Mouse (Mus musculus) frontal cortex, postnatal 25 days (tissue): Measurements from ENCODE around the gene Flnb.

Experiments
- DNase-seq, 2 experiments: peaks; one replicate each; pipeline ENCODE4 v3.0.0; 2022; ENCODE audit warnings: low spot score in 2 of 2

The Flnb gene

DNA sequence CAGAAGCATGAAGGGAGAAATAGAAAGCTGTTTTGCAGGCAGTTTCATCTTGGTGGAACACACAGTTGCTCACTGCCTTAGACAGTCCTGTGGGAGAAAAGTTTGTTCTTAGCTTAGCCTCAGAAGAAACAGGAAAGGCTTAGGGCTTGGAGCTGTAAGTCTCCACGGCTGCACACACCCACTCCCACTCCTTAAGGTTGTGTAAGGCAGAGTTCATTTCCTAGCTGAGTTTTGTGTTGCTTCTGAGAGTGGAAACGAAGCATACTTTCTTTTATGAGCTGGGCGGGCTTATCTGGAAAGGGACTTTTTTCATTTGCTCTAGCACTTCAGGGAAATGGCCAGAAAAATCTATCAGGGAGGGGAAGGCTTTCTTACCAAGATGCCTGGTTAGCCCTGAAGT is 82.2 kb downstream of the Flnb start:
- DNase-seq, result no peak

DNA sequence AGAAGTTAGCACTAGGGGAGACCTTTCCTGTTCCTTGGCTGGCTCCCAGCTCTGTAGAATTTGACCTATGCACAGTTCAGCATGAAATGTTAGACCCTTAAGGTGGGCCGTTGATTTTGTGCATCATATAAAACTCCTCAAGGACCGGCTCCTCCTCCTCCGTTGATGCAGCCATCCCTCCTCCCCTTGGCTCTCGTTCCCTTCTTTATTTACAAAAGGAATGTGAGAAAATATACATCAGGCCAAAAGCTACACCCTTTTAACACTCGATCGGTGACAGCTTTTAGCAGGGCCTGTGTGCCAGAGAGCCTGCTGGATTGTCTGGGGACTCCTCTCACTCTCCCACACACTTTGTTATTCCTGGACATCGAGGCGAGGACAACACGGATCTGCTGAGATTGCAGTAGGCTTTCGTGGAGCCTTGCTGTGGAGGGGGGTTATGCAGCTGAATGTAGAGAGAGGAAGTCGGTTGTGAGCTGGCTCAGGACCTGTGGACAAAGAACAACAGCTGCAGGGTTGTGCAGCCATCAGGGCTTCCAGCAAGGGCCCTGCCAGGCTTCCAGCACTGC is 82.8 kb downstream of the Flnb start:
- peak; percentile 31 to 35 for DNase-seq

DNA sequence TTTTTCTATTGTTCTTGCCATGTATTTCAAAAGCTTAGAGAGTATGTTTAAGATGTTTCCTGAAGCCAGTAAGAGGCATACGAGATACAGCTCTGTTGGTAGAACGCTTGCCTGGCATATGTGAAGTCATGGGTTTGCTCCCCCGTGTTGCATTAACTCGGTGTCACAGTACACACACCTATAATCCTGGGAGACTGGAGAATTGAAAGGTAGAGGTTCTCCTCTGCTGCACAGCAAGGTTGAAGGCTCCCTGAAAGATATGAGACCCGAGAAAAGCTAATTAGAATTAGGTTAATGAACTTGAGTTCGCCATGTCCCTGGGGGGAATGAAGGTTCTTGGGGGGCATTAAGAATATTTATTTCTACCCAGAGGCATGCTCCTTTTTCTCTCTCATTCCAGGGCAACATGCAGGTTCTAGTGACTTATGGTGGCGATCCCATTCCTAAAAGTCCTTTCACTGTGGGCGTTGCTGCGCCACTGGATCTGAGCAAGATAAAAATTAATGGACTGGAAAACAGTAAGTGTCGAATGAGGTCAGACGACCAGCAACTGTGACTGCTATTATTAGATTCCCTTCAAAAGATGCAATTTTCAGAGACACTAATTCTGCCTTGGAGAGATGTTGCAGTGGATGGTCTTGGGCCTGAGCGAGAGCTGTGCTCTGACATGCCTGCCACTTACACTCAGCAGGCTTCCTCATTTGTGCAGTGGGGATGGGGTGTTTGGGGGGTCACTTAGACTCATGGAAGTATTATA is 83.9 kb downstream of the Flnb start:
- no peak for DNase-seq

DNA sequence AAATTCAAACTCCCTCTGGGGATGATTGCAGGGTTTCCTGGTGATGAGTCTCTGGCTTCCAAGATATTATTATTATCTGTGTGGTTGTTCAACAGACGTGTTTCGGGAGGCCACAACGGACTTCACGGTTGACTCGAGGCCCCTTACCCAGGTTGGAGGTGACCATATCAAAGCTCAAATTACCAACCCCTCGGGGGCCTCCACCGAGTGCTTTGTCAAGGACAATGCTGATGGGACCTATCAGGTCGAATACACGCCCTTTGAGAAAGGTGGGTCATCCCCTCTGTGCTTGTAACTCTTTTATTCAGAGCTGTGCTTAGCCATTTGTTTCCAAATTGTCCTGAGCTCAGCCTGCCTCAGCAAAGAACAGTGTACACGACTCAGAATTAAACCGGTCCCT is 89.3 kb downstream of the Flnb start:
- DNase-seq, result no peak

DNA sequence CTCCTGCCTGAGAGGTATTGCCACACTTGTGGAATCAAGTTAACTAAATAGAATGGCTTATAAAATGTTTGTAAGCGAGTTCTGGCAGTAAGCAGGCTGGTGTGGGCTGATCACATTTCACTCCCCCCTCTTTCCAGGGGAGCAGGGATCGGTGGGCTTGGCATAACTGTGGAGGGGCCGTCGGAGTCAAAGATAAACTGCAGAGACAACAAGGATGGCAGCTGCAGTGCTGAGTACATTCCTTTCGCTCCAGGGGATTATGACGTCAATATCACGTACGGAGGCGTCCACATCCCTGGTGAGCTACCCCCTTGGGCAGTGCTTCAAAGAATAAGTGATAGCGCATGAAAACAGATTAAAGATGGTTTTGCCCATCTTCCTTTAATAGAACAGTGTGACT is 91.7 kb downstream of the Flnb start:
- no peak for DNase-seq

DNA sequence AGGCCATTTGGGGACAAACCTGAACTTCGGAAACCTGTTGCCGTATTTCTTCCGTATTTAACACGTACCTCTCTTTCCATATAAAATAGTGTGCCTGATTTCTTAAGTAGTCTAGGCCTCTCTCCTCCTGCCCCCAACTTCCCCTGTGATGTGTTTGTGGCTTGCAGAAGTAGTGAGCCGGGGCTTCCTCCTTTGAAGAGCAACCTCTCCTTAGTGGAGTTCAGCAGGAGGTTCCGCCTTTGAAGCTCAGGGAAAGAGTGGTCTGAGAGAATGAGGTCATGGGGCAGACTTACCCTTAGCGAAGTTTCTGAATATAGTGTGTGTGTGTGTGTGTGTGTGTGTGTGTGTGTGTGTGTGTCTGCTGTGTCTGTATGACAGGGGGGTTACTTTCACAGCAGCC is 96.1 kb downstream of the Flnb start:
- DNase-seq, result no peak

DNA sequence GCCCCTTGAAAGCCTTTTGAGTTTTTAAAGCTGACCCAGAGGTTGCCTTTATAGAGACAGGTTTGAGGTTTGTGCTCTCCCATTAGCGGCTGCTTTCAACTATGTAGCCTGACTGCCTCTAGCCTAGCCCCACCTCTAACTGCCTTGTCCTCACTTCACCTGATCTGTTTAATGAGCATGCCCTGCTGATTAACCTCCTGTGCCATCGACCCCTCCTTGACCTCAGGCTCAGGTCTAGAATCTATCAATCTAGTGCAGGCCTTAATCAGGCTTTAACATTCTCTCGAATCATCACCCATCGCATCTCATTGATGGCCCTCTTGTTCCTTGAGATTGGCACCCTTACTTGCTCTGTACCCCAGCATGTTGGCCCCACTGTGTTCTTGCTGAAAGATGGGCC is 96.7 kb downstream of the Flnb start:
- no peak for DNase-seq

DNA sequence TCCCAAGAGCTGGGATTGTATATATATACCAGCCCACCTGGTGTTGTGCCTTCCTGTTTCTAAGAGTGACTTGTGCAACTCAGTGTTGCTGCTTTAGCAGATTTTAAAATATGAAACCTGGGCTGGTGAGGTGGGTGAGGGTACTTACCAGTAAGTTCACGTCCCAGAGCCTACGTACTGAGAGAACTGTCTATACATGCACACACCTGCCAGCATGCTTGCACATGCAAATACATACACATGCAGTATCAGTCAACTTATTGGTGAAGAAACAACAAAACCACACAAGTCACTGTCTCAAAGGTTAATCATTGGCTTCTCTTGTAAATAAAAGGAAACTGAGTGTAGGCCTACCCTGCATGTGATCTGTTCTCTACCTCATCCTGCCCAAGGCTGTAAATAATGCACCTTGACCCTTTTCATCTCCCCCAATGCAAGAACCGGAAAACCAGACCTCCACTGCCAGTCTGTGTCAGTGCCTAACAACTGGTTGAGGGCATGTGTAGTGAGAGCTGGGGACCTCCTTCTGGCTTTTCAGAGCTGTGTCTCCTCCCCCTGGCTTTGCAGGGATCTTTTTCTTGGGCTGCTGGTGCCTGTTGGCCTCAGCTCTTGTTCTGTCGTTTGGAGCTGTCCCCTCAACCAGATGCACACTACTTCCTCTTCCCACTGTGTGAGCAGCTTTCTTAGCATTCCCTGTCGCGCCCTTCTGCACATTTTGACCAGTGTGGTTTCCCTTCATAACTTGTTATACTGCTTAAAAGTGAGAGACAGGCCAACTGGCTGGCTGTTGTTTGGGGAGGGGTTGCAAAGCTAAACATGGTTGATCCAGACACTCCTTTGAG is 100.6 kb downstream of the Flnb start:
- DNase-seq, result no peak

DNA sequence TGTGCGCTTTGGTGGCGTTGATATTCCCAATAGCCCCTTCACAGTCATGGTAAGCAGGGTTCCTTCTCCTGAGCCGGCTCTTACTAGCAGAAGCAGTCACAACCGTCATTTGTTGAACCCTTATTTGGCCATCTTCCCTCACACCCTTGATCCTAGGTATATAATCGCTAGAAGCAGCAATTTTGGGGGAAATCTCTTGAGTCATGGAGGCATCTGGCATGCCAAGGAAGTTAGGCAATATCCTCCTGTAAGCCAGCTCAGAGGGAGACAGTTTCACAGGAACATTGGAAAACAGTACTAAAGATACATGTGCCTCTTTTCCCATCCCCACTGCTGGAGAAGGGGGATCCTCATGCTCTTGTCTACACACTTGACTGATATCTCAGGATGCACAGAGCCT is 101.6 kb downstream of the Flnb start:
- DNase-seq, result no peak

DNA sequence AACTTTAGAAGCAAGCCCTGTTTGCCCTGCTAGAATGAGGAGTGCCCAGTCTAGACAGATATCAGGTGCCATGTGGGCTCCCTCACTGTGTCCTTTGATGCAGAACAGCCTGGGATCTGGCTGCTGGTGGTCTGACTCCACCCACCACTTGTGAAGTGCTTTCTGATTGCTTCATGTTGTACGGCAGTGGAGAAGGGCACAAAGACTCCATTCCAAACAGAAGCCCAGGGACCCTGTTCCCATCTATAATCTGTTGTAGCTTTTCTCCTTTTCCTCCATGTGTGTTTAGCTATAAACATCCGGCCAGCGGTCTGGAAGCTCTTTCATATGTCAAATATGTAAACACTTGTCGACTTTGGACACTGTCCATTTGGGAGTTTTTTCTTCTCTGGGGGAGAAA is 102.2 kb downstream of the Flnb start:
- no peak for DNase-seq

DNA sequence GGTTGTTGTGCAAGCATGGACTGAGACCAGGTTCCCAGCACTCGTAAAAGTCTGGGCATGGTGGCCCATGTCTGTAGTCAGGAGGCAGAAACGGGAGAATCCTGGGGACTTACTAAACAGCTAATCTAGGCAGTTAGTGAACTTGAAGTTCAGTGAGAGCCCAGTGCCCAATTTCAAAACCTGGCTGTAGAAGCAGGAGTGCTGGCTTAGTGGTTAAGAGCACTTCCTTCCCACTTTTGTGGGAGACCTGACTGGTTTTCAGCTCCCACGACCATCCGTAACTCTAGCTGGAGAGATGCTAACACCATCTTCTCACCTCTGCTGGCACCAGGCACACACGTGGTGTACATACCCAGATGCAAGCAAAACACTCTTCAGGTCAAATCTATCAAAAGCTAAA is 103.7 kb downstream of the Flnb start:
- DNase-seq, result no peak

DNA sequence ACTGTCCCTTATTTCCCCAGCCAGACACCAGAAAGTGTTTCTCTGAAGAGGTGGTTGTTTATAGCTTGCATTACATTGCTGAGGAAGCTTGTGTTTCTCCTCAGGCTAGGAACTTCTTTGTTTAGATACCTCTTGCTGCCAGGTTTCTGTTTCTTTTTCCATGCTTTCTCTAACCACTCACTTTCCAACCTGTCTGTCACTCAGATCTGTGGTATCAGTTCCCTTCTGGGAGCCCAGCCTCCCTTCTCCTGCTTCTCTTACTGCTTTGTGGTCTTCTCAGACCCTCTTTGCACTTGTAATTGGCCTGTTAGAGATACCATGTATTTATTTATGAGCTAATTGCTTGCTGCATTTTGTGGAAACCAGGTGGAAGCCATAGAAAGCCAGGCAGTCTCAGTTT is 105.9 kb downstream of the Flnb start:
- no peak for DNase-seq

DNA sequence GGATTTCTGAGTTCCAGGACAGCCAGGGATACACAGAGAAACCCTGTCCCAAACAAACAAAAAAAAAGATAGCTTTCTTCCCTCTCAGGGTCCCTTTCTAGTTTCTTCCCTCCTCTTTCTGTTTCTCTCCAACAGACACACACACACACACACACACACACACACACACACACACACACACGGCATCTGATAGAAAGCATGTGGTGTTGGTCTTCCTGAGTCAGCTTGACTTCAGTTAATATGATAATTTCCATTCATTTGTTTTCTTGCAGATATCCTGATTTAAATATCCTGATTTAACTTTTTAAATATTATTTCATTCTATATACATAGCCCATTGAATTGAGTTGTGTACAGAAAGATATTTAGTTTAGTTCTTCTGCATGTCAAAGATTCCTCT is 110.6 kb downstream of the Flnb start:
- no peak for DNase-seq

DNA sequence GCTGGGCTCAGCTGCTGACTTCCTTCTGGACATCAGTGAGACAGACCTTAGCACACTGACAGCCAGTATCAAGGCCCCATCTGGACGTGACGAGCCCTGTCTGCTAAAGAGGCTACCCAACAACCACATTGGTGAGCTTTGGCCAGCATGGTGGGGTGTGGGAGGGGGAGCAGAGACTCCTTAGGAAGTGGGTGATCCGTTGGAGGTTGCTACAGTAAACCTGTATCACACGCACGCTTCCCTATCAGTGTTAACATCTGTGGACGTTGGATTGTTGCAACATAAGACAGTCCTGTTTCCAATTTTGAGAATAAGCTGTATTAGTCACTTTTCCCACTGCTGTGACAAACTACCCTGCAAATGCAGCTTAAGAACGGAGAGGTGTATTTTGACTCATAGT is 111.3 kb downstream of the Flnb start:
- DNase-seq, result no peak

DNA sequence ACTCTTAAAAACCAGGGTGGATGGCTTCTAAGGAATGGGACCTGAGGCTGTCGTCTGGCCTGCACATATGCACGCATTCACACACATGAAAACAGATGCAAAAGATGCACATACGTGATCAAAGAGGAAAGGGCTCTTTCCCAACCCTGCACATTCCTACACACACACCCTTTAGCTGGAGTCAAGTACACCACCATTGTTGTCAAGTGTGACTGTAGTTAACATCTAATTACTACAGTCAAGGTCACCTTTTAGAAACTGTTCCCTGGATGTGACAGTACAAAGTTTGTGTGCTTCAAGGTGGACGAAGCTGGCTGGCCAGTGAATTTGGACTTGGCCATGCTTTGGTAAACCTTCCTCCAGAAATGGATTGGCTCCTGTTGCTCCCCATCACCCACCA is 114.4 kb downstream of the Flnb start:
- no peak for DNase-seq

DNA sequence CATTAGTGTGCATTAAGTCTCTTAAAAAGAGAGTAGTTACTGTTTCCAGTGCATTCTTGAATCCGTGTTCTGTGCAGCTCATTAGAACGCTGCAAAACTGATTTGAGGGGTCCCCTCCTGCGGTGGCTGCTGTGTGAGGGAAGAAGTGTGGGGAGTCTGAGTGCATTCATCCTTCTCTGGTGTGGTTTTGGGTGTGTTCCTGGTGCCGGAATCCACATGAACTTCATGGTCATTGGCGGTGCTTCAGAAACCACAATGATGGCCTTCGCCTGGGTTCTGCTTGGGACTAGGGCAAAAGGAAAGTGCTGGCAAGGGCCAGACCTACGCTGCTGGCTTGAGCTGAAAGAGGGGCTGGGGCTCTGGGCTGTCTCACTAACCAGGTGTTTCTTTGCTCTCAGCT is 116.4 kb downstream of the Flnb start:
- DNase-seq, result no peak

DNA sequence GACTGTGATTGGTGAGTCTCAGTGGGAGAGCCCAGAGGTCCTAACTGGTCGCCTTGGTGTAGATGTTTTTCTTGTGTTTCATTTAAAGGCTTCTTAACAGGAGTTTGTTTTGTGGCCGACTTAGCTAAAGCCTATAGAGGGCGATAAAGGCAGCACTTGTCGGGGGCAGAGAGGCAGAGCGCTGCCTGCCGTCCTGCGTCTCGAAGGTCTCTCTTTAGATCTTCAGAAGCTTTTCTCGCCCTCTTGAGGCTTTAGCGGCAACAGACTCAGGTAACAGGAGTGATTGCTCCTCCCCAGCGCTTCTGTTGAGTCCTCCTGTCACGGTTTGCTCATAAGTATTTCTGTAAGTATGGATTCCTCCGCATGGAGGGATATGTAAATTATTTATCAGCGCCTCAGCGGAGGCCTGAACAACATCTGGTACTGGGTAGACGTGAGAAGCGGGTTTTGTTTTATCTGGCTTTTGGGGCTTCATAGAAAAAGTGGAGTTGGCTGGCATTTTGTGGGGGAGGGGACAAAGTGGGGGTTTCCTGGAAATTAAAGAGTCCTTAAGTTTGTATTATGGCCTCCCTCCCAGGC is 119.4 kb downstream of the Flnb start:
- peak in 1 of 2 experiments; percentile 23 for DNase-seq

DNA sequence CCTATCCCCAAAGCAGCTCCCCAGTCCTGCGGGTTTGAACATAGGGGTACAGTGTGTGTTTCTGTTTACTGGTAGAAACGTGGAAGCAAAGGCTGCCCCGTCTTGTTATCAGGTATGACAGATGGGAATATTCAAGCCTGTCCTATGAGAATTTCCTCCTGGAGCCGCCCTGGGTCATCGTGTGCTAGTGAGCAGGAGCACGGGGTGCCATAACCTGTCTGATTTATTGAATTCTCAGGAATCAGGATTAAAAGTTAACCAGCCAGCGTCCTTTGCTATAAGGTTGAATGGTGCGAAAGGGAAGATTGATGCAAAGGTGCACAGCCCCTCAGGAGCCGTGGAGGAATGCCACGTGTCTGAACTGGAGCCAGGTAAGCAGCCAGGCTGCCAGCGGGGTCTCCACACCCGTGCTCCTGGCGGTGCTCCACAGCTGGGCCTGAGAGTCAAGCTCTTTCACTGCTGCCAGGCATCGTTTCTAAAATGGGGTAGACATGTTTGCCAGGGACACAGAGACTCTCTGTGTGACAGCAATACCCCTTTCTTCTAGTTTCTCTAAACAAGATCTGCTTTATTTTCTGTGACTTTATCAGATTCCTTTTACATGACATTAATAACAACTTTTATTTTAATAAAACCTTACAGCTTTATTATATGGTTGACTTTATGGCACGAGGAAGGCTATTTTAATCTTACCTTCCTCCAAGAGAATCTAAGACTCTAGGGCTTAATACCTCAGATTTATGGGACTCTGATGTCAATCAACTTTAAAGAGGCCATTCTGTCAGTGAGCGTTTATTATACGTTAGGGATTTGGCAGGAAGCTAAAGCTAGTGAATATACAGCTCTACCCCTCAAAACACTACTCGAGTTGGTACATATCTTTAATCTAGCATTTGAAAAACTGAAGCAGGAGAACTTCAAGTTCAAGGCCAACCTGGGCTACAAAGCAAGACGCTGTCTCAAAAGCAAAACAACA is 121.3 kb downstream of the Flnb start:
- DNase-seq, result no peak

DNA sequence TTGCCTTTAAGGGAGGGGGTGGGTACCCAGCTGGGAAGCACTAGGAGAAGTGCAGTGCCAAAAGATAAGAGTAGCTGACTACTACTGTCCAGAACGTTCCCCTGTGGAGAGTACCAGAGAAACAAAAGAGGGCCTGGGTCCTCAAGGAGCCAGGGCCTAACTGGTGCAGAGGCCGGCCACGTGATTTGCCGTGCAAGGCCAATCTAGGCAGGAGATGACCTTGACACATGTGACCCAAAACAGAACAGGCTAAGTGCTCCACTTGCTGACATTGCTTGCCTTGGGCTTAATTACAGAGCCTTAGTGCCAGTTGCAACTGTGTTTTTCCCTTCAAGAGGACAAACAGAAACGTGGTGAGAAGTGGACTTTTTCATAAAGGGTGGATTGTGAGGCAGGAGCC is 123.7 kb downstream of the Flnb start:
- no peak for DNase-seq

DNA sequence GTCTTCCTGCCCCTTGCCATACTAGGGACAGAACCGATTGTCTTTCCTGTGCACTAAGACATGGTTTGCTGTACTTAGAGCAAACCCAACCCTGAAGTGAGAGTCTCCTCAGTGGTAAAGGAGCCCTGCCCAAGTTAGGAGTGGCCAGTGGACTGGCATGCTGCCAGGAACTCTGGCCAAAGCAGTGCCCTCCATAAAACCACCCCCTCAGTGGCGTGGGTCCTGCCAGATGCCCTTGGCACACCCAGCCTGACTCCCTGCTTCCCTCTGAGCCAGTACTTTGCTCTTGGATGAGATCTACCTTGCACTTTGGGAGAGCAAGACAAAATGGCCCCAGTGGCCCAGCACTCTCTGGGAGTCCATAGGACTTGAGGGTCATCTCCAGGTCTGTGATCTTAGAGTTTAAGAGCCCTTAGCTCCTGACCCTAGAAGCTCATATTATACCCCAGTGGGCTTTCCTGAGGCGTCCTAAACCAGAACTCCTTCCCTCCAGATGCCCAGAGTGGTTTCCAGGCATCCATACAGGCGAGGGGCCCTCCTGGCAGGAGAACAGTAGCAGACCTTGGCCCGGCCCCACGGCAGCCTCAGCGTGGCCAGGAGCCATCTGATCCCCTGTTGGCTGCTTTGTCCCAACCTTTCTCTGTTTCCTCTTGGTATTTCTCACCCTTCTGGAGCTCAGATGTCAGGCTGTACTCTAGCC is 125.5 kb downstream of the Flnb start:
- DNase-seq, result peak in 1 of 2 experiments; percentile 18

DNA sequence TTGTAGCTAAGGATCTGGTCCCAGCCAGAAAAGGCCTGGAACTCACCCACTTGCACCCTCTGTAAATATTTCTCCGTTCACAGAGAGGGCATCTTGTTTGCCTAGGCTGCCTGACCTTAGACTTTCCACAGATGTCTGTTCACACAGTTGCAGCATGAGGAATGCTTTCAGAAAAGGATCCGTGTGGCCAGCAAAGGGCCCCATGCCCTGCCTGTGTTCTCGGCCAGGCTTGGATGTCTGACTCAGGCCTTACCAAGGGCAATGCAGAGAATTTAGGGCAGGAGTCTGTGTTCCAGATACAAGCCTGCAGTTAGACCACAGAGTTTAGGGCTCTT is 126.0 kb downstream of the Flnb start:
- DNase-seq, result no peak
